Mouse (Mus musculus) midbrain, embryonic 15.5 days (tissue): ENCODE results near the gene Bcas3. TPM values are rescaled to one million over a fixed set of nuclear protein-coding genes. Genes with fewer than 3 reads are reported as not detected.

Source experiments
- ATAC-seq: fragments of 200-750 bp; cut with Nextera tagmentation; replicated peaks from 2 replicates; pipeline ENCODE4 v1.8.0; 2017; ENCODE audit warnings: moderate TSS enrichment
- H3K27ac ChIP-seq: fragments of 300-500 bp; sonication (generic); 2 replicates; pipeline ENCODE4 v1.5.1; 2015; ENCODE audit warnings: mild to moderate bottlenecking, inconsistent platforms
- H3K27me3 ChIP-seq: fragments of 300-500 bp; sonication (generic); replicated peaks from 2 replicates; pipeline ENCODE4 v1.6.1; 2015; ENCODE audit warnings: inconsistent platforms
- H3K36me3 ChIP-seq: fragments of 300-500 bp; sonication (generic); replicated peaks from 2 replicates; pipeline ENCODE4 v1.6.1; 2015; ENCODE audit warnings: inconsistent platforms
- H3K4me1 ChIP-seq: fragments of 300-500 bp; sonication (generic); 2 replicates; pipeline ENCODE4 v1.6.1; 2015; ENCODE audit warnings: inconsistent platforms
- H3K4me2 ChIP-seq: fragments of 300-500 bp; sonication (generic); 2 replicates; pipeline ENCODE4 v1.6.1; 2015; ENCODE audit warnings: inconsistent platforms, mild to moderate bottlenecking, moderate library complexity
- H3K4me3 ChIP-seq: fragments of 300-500 bp; sonication (generic); 2 replicates; pipeline ENCODE4 v1.5.1; 2015; ENCODE audit warnings: mild to moderate bottlenecking, inconsistent platforms
- H3K9ac ChIP-seq: fragments of 300-500 bp; sonication (generic); 2 replicates; pipeline ENCODE4 v1.6.1; 2015; ENCODE audit warnings: mild to moderate bottlenecking, inconsistent platforms
- H3K9me3 ChIP-seq: fragments of 300-500 bp; sonication (generic); 2 replicates; pipeline ENCODE4 v1.6.1; 2016; ENCODE audit warnings: inconsistent platforms
- WGBS: fragments of 180-500 bp; shearing (Covaris S2); methylation state at CpG from one replicate; pipeline ENCODE4 v1.1.7; 2015; ENCODE audit warnings: mixed read lengths; 5-methylcytosine and 5-hydroxymethylcytosine counted together
- polyA plus RNA-seq: library from polyadenylated mRNA; unstranded; fragments of >200 nt; fragmentation: Nextera tagmentation; extraction: Ambion mirVana; gene quantifications from 2 replicates; pipeline ENCODE4 v1.2.1, GENCODE M21; 2015

Bcas3 gene
- polyA plus RNA-seq, 1 experiment from 2014 or later: 30.8 TPM

DNA sequence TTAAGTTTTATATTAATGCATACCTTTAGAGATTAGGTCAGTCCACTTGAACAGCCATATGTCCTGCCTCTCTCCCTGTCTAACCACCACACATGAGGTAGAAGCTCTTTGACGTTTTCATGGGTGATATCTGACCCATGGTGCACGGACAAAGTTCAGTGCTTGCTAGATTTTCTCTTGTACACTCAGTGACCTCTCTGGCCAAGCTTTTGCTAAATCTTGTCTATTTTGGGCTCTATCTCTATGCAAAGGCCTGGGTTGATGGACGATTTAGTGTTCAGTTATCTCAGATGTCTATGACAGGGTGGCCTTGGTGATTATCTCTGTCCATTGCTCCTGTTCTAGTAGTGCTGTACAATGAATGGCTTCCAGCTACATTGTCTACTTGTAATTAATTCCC is 260.6 kb downstream of the Bcas3 start:
- no peak overlapping the region for H3K27ac ChIP-seq
- WGBS: 83% methylated on average over 3 of the region's 3 CpGs
- H3K9me3 ChIP-seq: no peaks in the 10 kb centered on the region
- no peaks in the 10 kb centered on the region for H3K4me1 ChIP-seq
- no peak for ATAC-seq
- no peaks in the 10 kb centered on the region for H3K27me3 ChIP-seq
- H3K4me3 ChIP-seq: no peak overlapping the region
- no peak overlapping the region for H3K4me2 ChIP-seq
- H3K36me3 ChIP-seq: no peaks in the 10 kb centered on the region
- no peak overlapping the region for H3K9ac ChIP-seq

DNA sequence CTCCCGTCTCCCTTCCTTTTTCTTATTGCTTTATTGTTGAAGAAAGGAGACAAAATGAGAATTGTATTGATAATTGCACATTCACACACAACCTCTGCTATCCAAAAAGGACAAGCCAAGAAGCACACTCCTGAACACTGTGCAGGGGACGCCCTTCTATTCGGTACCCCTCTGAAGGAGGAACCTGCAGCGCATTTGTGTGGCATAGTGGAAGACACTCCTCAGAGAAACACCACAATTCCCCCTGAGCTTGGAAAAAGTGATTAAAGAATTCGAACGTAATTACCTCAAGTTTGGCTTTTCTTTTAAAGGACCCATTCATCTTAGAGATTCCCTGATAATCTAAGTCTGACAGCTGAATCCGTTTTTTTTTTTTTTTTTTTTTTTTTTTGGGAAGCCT is 261.5 kb downstream of the Bcas3 start:
- 75% methylated on average over 7 of the region's 7 CpGs for WGBS
- Histone ChIP-seq H3K27ac (no peak overlapping the region), H3K4me2 (no peak overlapping the region), H3K9ac (no peak overlapping the region), H3K4me3 (no peak overlapping the region), H3K27me3 (no peaks in the 10 kb centered on the region), H3K4me1 (0 out of 2 replicates have a peak, but pooled peaks cover 5% of the 10 kb centered on the region), H3K9me3 (no peaks in the 10 kb centered on the region), H3K36me3 (no peaks in the 10 kb centered on the region)
- no peak for ATAC-seq

GRCm38 (mm10) chr11:85615421-85615820 is 262.5 kb downstream of the Bcas3 start:
- no peak overlapping the region for H3K4me3 ChIP-seq
- 76% methylated on average over 7 of the region's 7 CpGs for WGBS
- H3K36me3 ChIP-seq: no peaks in the 10 kb centered on the region
- no peak overlapping the region for H3K4me2 ChIP-seq
- ATAC-seq: no peak
- H3K9me3 ChIP-seq: no peaks in the 10 kb centered on the region
- H3K27ac ChIP-seq: no peak overlapping the region
- 0 out of 2 replicates have a peak, but pooled peaks cover 5% of the 10 kb centered on the region for H3K4me1 ChIP-seq
- no peaks in the 10 kb centered on the region for H3K27me3 ChIP-seq
- H3K9ac ChIP-seq: no peak overlapping the region

DNA sequence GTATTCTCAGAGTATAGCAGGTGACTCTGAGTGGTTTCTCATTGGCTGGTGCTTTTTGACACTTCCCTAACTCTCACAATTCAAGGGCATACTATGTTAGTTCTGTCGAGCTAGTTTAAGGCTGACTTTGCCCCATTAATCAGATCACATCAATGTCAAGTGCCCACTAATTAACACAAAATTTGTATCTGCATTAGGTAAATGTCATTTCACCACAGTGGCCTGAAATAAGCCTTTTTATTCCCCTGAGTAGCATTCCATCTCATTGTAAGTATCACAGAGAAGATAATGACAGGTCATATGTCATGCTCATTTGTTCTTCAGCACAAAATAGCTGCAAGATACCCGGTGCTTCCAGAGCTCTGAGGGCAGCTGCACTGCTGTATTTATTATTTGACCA is 268.5 kb downstream of the Bcas3 start:
- Histone ChIP-seq H3K4me3 (no peak overlapping the region), H3K9me3 (no peaks in the 10 kb centered on the region), H3K4me1 (0 out of 2 replicates have a peak, but pooled peaks cover 5% of the 10 kb centered on the region), H3K4me2 (no peak overlapping the region), H3K9ac (no peak overlapping the region), H3K27me3 (no peaks in the 10 kb centered on the region), H3K27ac (no peak overlapping the region), H3K36me3 (no peaks in the 10 kb centered on the region)
- no peak for ATAC-seq
- 28% methylated on average over 2 of the region's 2 CpGs for WGBS

- H3K4me1 ChIP-seq: 0 out of 2 replicates have a peak, but pooled peaks cover 5% of the 10 kb centered on the region
- WGBS: 71% methylated on average over 8 of the region's 8 CpGs
- no peak overlapping the region for H3K4me3 ChIP-seq
- no peaks in the 10 kb centered on the region for H3K36me3 ChIP-seq
- H3K4me2 ChIP-seq: no peak overlapping the region
- H3K27me3 ChIP-seq: no peaks in the 10 kb centered on the region
- ATAC-seq: no peak
- H3K9me3 ChIP-seq: no peaks in the 10 kb centered on the region
- no peak overlapping the region for H3K9ac ChIP-seq
- H3K27ac ChIP-seq: no peak overlapping the region
Measured at GRCm38 (mm10) chr11:85621994-85622393, 269.0 kb downstream of the Bcas3 start.

DNA sequence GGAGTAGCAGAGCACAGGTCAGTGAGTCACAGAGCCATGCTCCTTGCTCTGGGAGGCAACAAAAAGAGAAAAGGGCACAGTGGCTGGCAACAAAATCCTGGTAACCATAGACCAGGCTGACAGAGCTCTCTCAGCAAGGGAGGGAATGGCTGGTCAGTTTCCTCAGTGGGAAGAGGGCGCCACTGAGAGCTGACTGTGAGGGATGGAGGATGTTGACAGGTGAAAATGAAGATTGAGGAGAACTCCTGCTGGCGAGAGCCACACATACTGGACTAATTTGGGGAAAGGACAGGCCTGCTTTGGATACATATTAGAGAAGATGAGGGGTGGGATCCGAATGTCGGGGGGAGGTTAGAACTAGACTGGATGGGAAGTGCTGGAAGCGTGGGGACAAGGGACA is 272.2 kb downstream of the Bcas3 start:
- H3K27me3 ChIP-seq: no peaks in the 10 kb centered on the region
- ATAC-seq: no peak
- H3K9me3 ChIP-seq: no peaks in the 10 kb centered on the region
- H3K4me3 ChIP-seq: no peak overlapping the region
- no peak overlapping the region for H3K4me2 ChIP-seq
- WGBS: 80% methylated on average over 5 of the region's 5 CpGs
- no peaks in the 10 kb centered on the region for H3K36me3 ChIP-seq
- H3K27ac ChIP-seq: no peak overlapping the region
- H3K9ac ChIP-seq: no peak overlapping the region
- H3K4me1 ChIP-seq: peaks cover 7% of the 10 kb centered on the region

GRCm38 (mm10) chr11:85626846-85627245 is 273.9 kb downstream of the Bcas3 start:
- Histone ChIP-seq H3K4me1 (peaks cover 7% of the 10 kb centered on the region), H3K9me3 (no peaks in the 10 kb centered on the region), H3K36me3 (no peaks in the 10 kb centered on the region), H3K27ac (no peak overlapping the region), H3K9ac (no peak overlapping the region), H3K4me2 (no peak overlapping the region), H3K27me3 (no peaks in the 10 kb centered on the region), H3K4me3 (no peak overlapping the region)
- ATAC-seq: no peak
- 93% methylated on average over 2 of the region's 2 CpGs for WGBS

DNA sequence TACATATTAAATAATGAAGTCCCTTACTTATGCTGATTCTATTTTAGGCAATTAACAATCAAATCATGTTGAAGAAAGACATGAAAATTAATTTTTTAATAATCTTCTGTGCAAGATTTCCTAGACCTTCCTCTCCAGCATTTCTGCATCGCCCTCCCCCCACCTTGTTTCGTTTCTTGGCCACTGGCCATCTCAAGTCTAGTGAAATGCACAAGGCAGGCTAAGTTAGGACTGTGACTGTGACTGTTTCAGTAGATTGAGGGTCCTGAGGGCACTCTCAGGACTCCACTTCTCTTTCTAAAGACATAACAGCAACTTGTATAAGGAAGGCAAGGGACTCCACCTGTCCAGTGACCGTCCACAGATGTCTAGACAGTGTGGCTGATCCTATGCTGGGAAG is 274.4 kb downstream of the Bcas3 start:
- Histone ChIP-seq H3K36me3 (no peaks in the 10 kb centered on the region), H3K4me3 (no peak overlapping the region), H3K4me1 (peaks cover 7% of the 10 kb centered on the region), H3K27ac (no peak overlapping the region), H3K4me2 (no peak overlapping the region), H3K9me3 (no peaks in the 10 kb centered on the region), H3K27me3 (no peaks in the 10 kb centered on the region), H3K9ac (no peak overlapping the region)
- 81% methylated on average over 3 of the region's 3 CpGs for WGBS
- no peak for ATAC-seq

GRCm38 (mm10) chr11:85628303-85629063 is 275.5 kb downstream of the Bcas3 start:
- no peak overlapping the region for H3K9ac ChIP-seq
- H3K9me3 ChIP-seq: no peaks in the 10 kb centered on the region
- H3K36me3 ChIP-seq: no peaks in the 10 kb centered on the region
- 37% methylated on average over 13 of the region's 13 CpGs for WGBS
- H3K4me1 ChIP-seq: peaks cover 7% of the 10 kb centered on the region
- H3K27ac ChIP-seq: peak overlapping the region; percentile 23; the same call in 1 of the 2 replicates
- H3K27me3 ChIP-seq: no peaks in the 10 kb centered on the region
- no peak overlapping the region for H3K4me3 ChIP-seq
- H3K4me2 ChIP-seq: no peak overlapping the region
- ATAC-seq: no peak

DNA sequence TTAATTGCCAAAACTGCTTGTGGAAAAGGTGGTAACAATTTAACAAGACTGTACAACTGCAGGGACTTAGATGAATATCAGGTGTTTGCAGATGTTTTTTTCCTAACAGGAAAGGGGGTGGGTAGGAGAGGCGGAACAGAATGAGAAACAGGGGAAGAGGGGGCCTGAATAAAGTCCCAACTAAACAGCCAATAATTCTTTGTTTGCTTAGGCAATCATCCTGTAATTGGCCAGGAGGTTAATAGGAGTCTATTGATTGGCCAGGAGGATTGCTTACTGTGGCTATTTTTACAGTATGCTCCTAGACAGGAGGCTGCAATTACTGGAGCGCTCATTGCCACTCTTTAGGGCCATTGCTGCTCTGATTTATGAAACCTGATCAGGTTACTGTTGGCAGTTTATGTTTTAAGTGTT is 279.6 kb downstream of the Bcas3 start:
- Histone ChIP-seq H3K9me3 (no peaks in the 10 kb centered on the region), H3K9ac (no peak overlapping the region), H3K36me3 (no peaks in the 10 kb centered on the region), H3K4me1 (peaks cover 7% of the 10 kb centered on the region), H3K27ac (no peak overlapping the region), H3K4me3 (no peak overlapping the region), H3K27me3 (no peaks in the 10 kb centered on the region), H3K4me2 (no peak overlapping the region)
- 83% methylated on average over 2 of the region's 2 CpGs for WGBS
- ATAC-seq: no peak

DNA sequence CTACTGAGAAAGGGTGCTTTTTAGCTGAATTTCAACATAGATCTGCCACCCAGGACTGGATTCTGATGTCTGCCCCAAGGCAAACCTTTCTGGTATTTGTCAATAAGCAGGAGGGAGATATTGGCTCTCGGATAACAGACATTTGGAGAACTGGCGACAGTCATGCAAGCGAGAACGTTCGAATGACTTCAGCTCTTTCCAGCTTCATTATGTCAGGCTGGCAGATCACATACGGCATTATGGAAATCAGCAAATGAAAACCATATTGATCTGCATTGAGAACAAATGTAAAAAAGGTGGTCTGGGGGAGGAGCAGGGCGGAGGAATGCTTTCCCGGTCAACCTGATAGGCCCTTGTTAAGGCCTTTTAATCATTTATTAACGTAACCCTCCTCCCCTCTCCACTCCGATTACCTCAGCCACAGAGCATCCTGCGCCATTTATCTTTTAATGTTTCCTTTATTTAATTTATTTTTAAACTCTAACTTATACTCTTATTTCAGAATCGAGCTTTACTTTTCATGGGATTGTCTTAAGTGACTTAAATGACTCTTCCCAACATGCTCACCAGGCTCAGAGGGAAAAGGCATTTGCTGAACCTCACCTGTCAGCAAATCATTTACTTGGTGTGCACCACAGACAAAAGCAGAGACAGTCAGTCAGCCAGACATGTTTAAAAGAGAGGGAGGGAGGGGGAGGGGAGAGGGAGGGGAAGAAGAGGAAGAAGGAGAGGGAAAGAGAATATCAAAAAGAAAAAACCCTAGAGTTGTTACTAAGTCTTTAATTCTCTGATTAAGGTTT is 285.9 kb downstream of the Bcas3 start:
- Histone ChIP-seq H3K4me3 (no peak overlapping the region), H3K4me1 (peaks cover 35% of the 10 kb centered on the region), H3K4me2 (no peak overlapping the region), H3K27me3 (no peaks in the 10 kb centered on the region), H3K9ac (no peak overlapping the region), H3K9me3 (no peaks in the 10 kb centered on the region), H3K36me3 (no peaks in the 10 kb centered on the region), H3K27ac (no peak overlapping the region)
- ATAC-seq: no peak
- 56% methylated on average over 12 of the region's 12 CpGs for WGBS

- H3K4me1 ChIP-seq: peaks cover 42% of the 10 kb centered on the region
- no peaks in the 10 kb centered on the region for H3K36me3 ChIP-seq
- peak; percentile 70; the same call in 1 of the 2 replicates for ATAC-seq
- peak overlapping the region; percentile 29; the same call in 1 of the 2 replicates for H3K27ac ChIP-seq
- peak overlapping the region; percentile 15; the same call in 1 of the 2 replicates for H3K4me3 ChIP-seq
- no peaks in the 10 kb centered on the region for H3K27me3 ChIP-seq
- WGBS: 20% methylated on average over 5 of the region's 5 CpGs
- H3K9me3 ChIP-seq: no peaks in the 10 kb centered on the region
- H3K4me2 ChIP-seq: peak overlapping the region; percentile 41
- H3K9ac ChIP-seq: peak overlapping the region; percentile 17; the same call in 1 of the 2 replicates
Measured at GRCm38 (mm10) chr11:85640659-85641058, 287.7 kb downstream of the Bcas3 start.
